Mouse (Mus musculus) layer of hippocampus, adult 9-11 months (tissue): ENCODE results near the gene Krt13.

ENCODE experiments used
- DNase-seq: peaks from one replicate; pipeline ENCODE4 v3.0.0; 2022

Gene Krt13

GRCm38 (mm10) chr11:100121466-100121865 lies at the start of gene Krt13:
Gene Krt13 (minus strand): TSS chr11:100121566.
- DNase-seq = no peak

GRCm38 (mm10) chr11:100168765-100169762 lies 47.7 kb upstream of the Krt13 start:
- peak; percentile 54 for DNase-seq

GRCm38 (mm10) chr11:100168071-100168470 lies 46.7 kb upstream of the Krt13 start:
- DNase-seq = no peak

- no peak for DNase-seq
These were observed 43.0 kb upstream of the Krt13 start for GRCm38 (mm10) chr11:100164392-100164791.

- no peak for DNase-seq
These were observed 36.6 kb upstream of the Krt13 start for GRCm38 (mm10) chr11:100157908-100158477.

- no peak for DNase-seq
These were observed 36.0 kb upstream of the Krt13 start for GRCm38 (mm10) chr11:100157331-100157730.

GRCm38 (mm10) chr11:100155497-100156255 lies 34.3 kb upstream of the Krt13 start:
- no peak for DNase-seq

GRCm38 (mm10) chr11:100148615-100149330 lies 27.4 kb upstream of the Krt13 start, which contains the start of gene Krt19:
Gene Krt19 (minus strand): TSS chr11:100148665.
- DNase-seq = no peak

GRCm38 (mm10) chr11:100147566-100148353 lies 26.4 kb upstream of the Krt13 start:
- no peak for DNase-seq

GRCm38 (mm10) chr11:100145858-100146560 lies 24.6 kb upstream of the Krt13 start:
- no peak for DNase-seq

- no peak for DNase-seq
These were observed 23.7 kb upstream of the Krt13 start for GRCm38 (mm10) chr11:100145104-100145503.

GRCm38 (mm10) chr11:100140966-100141365 lies 19.6 kb upstream of the Krt13 start:
- no peak for DNase-seq

- no peak for DNase-seq
These were observed 18.0 kb upstream of the Krt13 start for GRCm38 (mm10) chr11:100139391-100139790.

- DNase-seq = no peak
These were observed 17.4 kb upstream of the Krt13 start for GRCm38 (mm10) chr11:100138809-100139208.

- DNase-seq = no peak
These were observed 16.3 kb upstream of the Krt13 start for GRCm38 (mm10) chr11:100137693-100138092.

- DNase-seq = no peak
These were observed 15.2 kb upstream of the Krt13 start for GRCm38 (mm10) chr11:100136559-100136958.

- DNase-seq = no peak
These were observed 14.4 kb upstream of the Krt13 start, which contains the start of gene Krt15 for GRCm38 (mm10) chr11:100135731-100136130. Gene Krt15 (minus strand): TSS chr11:100135928.

- no peak for DNase-seq
These were observed 3.5 kb upstream of the Krt13 start for GRCm38 (mm10) chr11:100124901-100125300.

- no peak for DNase-seq
These were observed 1.0 kb downstream of the Krt13 start for GRCm38 (mm10) chr11:100120331-100120730.

GRCm38 (mm10) chr11:100113742-100114029 lies 7.7 kb downstream of the Krt13 start:
- no peak for DNase-seq
